Mouse (Mus musculus): ENCODE data around the gene Rnf181.

The Rnf181 gene

DNA sequence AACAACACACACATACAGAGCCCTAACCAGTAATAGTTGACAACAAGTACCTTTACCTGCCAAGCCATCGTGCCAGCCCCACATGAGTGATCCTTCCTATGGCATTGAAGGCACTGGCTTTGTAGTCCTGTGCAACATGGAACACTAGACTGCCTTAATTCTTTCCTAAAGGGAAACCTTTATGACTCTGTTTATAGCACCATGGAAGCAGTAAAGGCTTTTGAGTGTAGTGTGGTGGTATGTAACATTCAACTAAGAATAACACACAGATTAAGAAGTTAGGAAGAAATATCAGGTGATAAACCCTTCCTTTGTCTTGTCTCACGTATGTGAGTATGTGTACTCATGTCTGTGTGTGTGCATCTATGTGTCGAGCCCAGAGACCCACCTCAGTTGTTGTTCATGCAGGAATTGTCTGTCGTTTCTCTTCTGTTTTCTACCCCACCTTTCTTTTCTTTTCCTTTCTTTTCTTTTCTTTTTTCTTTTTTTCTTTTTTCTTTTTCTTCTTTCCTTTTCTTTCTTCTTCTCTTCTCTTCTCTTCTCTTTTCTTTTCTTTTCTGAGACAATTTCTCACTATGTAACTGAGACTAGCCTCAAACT is at the start of gene Rnf181:
TSS of gene Rnf181 (minus strand) at position 113 of the 600 bp plus-strand sequence.
- DNase-seq (ENCODE audit: low spot score) = no peak

DNA sequence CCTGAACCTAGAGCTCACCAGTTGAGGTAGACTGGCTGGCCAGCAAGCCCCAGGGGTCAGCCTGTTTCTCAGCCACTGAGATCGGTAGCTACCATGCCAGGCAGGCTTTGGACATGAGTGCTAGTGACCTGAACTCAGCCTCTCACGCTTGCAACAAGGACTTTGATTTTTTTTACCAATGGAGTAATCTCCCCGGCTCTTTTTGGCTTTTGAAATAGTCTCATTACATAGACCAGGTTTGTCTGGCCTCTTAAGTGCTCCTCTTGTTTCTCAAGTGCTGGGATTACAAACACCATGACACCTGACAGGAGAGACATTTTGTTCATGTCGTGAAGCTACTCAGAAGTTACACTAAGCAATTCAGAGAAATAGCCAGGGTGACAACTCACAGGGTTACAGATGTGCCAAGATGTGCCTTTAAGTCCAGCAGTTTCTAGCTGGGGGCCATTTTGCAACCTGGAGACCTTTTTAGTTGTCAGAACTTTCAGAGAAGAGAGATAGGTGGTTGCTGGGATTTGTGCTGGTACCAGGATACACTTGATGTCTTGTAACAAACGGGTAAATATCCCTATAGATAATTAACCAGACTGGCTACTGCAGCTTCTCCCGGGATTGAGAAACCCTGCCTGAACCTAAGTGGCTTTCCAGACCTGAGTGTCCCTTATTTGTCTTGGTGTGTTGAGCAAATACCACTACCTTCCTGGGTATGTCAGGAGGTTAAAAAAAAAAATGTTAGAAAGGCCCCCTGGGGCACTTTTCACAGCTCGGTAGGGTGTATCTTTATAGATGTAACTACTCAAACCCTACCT is 49.4 kb upstream of the Rnf181 start:
- DNase-seq (ENCODE audit: low spot score) = no peak

DNA sequence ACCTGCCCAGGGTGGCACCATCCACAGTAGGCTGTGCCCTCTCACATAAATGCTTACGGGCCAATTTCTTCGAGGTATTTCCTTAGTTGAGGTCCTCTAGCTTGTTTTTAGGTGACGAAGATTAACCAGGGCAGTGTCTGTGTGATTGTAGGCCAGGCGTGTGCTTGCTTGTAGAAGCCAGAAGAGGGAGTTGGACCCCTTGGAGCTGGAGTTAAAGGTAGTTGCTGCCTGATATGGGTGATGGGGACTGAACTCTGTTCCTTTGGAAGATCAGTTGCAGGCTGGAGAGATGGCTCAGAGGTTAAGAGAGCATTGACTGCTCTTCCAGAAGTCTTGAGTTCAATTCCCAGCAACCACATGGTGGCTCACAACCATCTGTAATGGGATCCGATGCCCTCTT is 48.4 kb upstream of the Rnf181 start:
- no peak for DNase-seq (ENCODE audit: low spot score)

DNA sequence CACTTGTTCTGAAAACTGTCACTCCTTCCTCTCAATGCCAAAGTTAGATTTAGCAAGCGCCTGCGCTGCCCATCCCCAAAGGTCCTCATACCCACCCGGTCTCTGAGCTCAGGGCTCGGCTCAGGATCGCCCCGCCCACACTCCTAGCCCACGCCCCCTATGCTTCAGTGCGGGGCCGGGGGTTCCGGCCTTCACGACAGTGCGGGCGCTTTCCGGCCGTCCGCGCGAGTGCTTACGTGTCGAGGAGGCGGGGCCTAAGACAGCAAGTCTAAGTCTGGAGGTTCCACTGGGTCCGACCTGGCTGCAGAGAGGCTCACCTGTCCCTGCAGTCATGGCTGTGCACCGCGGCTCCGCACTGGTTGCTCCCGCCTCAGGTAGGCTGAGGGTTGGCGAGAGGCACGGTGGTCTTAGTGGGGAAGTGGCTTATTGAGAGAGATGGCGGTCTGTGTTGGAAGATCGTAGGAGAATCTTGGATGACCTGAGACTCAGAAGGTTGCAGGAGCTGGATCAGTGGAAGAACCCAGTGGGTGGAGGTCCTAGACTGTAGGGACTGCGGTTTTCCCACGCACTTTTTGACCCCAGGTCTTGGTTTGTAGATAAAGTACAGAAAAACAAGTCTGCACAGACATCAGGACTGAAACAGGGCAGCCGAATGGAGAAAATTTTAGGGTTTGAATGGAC is 47.5 kb upstream of the Rnf181 start, which contains the start of gene Ggcx:
TSS of gene Ggcx (plus strand) at position 233 of the 681 bp plus-strand sequence.
- DNase-seq (ENCODE audit: low spot score) = peak; percentile 94

DNA sequence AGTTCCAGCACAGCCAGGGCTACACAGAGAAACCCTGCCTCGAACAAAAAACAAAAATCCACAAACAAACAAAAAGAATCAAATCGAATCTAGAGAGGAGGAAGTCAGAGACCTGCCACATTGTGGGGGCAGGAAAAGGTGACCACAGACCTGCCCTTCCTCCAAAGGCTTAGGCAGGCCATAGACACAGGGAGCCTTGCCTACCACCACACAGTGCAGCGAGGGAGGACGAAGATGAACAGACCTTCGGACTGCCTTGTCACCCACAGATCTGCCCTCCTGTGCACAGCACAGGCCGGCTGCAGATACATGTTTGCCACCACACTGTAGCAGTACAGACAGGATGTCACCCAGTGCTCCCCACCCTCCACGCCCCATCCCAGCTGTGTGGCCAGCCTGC is 43.8 kb upstream of the Rnf181 start:
- DNase-seq (ENCODE audit: low spot score) = no peak

DNA sequence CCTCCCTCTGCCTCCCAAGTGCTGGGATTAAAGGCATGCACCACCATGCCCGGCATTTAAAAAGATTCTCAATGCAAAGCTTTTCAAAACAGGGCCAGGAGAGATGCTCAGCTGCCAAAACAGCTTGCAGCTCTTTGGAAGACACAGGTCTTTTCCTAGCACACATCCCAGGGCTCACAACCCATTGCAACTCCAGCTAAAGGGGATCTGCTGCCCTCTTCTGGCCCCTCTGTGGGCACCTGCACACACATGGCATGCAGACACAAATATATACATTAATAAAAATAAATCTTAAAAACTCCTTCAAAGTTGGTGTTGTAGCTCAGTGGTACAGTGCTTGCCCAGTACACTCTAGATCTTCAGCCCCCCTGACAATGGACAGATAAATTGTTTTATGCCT is 43.2 kb upstream of the Rnf181 start:
- DNase-seq (ENCODE audit: low spot score) = no peak

DNA sequence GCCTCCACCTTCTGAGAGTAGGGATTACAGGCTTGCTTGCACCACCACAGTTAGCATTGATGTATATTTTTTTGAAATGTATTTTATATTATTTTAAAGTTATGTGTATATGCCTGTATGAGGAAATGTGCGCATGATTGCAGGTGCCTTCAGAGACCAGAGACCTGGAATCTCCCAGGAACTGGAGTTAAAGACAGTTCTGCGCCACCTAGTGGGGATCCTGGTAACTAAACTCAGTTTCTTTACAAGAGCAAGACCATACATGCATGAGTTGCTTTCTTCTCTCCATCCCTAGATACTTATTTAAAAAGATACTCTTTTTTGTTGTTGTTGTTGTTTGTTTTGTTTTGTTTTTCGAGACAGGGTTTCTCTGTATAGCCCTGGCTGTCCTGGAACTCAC is 42.8 kb upstream of the Rnf181 start:
- DNase-seq (ENCODE audit: low spot score) = peak; percentile 68

DNA sequence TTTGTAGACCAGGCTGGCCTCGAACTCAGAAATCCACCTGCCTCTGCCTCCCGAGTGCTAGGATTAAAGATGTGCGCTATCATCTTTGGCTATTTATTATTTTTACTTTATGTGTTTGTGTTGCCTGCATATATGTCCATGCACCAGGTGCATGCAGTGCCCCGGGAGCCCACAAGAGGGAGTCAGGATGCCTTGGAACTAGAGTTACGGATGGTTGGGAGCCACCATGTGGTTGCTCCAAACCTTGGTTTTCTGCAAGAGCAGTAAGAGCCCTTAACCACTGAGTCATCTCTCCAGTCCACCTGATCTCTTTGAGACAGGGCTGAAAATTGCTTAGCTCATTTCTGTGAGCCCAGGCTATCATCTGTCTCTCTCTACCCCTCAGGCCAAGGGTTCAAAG is 40.4 kb upstream of the Rnf181 start:
- DNase-seq (ENCODE audit: low spot score) = peak; percentile 80

DNA sequence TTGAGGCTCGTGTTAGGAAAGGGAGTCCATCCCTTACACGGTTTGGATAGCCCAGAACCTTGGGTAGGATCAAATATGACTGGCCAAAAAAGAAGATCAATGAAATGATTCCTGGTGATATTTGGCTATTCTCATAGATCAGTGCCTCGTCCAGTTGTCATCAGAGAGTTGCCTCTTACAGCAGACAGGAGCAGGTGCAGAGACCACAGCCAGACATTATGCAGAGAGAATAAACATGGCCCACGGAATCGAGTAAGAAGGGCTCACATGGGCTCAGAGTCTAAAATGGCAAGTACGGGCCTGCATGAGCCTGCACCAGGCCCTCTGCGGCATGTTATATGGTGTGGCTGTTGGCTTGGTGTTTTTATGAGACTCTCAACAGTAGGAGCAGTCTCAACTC is 38.6 kb upstream of the Rnf181 start:
- DNase-seq (ENCODE audit: low spot score) = no peak

DNA sequence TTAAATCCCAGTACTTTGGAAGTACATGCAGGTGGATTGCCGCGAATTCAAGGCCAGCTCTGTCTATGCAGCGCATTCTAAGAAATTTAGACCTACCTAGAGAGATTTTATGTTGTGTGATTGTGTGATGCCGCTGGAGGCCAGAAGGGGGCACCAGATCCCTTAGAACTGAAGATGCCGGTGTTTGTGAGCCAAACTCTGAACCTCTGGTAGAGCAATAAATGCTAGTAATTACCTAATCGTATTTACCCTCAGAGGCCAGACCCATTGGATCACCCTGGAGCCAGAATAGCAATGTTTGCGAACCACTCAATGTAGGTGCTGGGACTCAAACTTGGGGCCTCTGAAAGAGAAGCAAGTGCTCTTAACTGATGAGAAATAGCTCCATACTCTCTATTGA is 35.1 kb upstream of the Rnf181 start:
- DNase-seq (ENCODE audit: low spot score) = peak; percentile 72

DNA sequence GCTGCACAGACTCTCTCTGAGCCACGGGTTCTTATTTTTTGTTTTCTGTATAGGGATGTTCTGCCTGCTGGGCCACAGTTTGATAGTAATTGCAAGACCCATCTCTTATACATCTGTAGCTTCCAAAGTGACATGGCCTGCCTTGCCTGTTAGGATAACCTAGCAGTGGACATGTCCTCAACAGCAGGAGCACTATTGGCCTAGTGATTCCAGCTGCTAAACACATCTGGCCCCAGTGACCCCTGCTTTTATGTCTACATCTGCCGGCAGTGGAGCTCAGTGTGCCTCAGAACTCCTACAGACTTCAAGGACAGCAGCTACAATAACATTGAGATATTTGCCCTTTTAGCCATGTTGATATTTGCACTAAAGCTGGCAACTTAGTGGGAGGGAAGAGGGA is 33.2 kb upstream of the Rnf181 start:
- DNase-seq (ENCODE audit: low spot score) = no peak

DNA sequence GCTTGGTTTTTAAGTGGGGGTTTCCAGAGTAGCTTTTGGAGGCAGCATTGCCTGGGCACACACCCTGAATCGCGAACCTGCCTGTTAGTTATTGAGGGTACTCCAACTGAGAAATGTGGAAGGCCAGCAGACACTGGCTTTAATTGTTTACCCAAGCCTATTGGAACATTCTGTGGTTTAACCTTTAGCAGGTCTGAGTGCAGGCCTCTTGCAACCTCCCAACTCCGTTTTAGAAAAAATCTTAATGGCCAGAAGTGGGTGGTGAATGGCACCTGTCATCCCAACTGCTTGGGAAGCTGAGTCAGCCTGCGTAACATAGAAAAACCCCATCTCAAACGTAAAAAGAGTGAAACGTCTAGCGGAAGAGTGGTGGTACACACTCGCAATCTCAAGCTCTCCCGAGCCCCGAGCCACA is 30.1 kb upstream of the Rnf181 start:
- no peak for DNase-seq (ENCODE audit: low spot score)

DNA sequence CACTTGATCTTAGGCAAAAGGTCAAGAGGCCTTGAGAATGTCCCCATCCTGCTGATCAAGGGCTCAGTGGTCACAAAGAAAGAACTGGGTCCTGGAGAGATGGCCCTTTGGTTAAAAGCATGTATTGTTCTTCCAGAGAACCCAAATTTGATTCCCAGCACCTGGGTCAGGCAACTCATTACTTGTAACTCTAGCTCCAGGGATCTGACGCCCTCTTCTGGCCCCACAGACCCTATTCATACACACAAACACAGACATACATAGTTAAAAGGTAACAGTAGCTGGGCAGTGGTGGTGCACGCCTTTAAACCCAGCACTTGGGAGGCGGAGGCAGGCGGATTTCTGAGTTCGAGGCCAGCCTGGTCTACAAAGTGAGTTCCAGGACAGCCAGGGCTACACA is 25.6 kb upstream of the Rnf181 start:
- no peak for DNase-seq (ENCODE audit: low spot score)

DNA sequence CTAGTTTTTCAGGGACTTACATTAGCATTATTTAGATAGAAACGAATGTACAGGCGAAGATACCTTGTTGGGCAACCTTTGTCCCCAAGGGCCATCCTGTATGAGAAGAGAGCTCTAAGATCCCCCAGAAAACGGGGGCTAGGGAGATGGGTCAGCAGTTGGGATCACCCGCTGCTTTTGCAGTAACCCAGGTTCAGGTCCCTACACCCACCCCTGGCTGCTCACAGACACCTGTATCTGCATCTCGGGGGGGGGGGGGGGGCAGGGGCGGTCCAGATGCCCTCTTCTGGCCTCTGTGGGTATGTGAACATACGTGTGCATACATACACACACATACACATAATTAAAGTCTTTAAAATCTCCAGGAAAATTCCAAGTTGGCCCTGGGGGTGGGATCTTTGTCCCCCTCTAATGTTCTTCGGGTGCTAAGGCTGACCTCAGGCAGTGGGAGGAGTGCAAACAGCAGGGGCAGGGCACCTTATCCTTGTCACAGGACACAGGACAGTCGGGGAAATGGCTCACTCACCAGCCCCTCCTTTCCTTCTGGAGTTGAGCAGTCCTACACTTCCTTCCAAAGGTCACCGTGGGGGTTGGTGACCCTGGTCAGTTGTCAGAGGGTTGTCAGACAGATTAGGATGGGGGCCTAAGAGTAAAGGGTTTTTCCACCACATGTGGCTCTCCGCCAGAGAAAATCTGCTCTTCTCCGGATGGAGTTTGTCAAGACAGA is 24.2 kb upstream of the Rnf181 start:
- no peak for DNase-seq (ENCODE audit: low spot score)

DNA sequence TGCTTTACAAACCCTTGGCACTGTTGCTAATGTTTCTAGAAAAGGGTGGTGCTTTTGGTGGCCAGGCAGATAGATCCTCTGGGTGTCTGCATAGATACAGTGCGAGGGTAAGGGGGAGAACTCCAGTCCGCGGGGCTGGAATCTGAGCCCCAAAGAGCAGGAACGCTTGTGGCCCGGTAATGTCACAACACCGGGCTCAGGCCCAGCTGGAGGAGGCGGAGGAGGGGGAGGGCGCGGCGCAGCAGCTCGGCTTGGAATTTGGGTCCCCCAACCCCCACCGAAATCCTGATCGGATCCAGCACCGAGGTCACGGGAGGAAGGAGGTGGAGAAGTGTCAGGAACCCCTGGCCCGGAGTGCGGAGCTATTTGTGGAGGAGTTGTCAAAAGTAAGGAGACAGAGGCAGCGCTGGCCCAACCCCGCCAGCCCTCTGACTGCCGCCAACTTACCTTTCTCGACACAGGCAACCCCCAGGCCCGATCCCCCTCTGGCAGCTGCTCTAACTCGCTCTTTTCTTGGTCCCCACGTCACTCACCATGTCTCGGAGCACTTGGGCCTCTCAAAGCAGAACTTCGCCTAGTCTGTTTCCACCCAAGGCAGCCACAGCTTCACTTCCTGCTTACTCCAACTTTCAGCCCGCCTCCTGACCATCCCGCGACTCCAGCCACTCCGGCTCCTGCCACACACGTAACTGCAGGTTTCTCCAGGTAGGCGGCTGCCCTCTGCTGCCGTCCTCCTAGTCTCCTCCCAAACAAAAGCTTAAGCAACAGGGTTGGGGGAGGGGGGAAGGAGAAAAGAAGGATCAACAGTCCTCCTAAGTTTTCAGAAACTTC is 23.4 kb upstream of the Rnf181 start, which contains the start of gene Vamp8:
TSS of gene Vamp8 (minus strand) at position 763 of the 831 bp plus-strand sequence.
- DNase-seq (ENCODE audit: low spot score) = peak; percentile 75

DNA sequence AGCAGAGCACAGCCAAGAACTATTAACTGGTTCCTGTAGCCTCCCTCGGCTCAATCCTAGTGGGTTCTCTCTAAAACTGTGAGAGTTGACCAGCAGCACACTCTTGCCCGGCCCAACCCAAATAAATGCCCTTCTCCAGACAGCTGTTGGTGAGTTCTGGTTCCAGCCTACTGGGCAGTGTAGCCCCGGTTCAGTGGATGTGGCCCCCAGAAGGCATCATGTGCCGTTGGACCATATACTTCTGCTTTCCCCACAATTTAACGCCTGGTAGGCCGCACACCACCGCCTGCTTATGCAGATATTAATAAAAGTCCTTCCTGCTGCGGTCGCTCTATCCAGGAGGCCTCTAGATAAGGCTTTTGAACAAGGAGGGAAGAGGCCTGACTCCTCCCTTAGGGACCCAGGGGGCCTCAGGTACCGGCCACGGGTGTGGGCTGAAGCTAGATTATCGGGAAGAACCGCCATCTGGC is 22.8 kb upstream of the Rnf181 start:
- DNase-seq (ENCODE audit: low spot score) = peak; percentile 38

DNA sequence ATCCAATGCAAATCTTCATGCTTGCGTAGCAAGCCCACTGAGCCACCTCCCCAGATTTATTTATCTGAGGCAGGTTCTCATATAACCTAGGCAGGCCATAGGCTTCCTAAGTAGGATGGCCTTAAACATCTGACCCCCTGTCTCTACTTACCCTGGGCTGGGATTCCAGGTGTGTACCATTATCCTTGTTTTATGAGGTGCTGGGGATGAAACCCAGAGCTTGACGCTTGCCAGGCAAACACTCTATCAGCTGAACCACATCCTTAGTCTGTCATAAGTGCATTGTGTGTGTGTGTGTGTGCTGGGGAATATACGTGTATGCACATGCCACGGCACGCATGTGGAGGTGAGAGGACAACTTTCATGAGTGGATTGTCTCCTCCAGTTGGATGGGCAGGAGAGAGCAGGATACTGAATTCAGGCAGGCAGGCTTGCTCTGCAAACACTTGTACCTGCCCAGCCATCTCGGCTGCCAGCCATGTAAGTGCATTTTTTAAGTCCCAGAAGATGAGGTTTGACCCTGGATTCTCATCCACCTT is 22.1 kb upstream of the Rnf181 start:
- no peak for DNase-seq (ENCODE audit: low spot score)

DNA sequence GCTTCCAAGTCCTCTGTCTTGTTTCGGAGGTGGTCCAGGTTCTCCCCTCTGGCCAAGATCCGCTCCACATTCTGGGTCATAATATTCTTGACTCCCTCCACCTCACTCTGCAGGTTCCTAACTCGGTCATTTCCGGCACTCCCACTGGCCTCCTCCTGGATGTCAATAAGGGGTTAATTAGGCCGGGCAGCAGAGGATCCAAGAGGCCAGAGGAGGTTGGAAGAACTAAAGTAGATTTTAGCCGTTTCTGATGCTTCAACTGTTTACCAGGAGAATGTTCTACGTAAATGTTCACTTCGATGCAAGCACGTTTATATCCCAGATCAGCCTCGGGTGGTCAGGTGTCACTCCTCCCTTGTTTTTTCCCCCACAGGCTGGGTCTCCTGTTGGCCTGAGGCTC is 21.5 kb upstream of the Rnf181 start:
- DNase-seq (ENCODE audit: low spot score) = no peak

DNA sequence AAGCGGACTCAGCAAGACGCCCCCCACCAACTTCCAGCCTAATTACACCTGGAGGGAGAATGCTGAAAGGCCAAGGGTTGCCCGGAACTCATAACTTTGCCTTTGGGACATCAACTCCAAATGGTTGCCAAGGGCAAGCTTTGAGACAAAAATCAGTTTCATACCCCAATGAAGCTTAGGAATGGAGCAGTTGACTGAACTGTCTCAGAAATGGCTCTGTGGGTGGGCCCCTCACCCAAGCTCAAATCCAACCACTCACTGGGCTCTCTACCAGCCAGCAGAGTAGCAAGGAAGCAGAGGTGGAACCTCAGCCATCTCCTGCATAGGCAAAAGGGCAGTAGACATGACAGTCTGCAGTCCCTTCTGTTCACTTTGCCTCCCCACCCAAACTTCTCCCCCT is 21.1 kb upstream of the Rnf181 start:
- DNase-seq (ENCODE audit: low spot score) = no peak

DNA sequence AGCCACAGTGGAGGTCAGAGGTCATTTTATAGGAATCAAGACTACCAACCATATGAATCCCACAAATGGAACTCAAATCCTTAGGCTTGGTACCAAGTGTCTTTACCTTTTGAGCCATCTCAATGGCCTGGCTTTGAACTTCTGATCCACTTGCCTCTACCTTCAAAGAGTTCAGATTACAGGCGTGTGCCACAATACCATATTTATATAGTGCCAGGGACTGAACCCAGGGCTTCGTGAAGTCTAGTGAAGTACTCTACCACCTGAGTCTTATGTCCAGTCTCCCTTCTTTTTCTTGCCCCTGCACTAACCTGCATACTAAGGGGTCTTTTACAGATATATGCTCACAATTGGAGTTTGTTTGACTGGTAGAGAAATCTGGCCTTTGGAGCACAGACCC is 19.8 kb upstream of the Rnf181 start:
- DNase-seq (ENCODE audit: low spot score) = no peak

DNA sequence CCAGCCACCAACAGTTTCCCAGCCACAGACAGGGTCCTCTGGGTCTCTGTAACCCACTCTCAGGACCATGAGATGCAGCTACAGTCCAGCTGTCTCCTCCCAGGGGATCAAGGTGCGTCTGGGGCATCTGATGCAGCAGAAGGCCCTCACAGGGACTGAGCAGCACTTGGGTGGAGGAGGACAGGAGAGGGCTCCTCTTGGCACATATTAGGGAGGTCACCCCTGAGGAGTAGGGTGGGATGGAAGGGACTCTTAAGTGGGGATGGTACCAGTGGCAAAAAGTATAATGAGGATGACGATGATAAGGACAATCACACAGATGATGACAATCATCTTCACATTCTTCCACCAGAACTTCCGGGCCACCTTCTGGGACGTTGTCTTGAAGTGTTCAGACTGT is 18.5 kb upstream of the Rnf181 start:
- no peak for DNase-seq (ENCODE audit: low spot score)
